Mouse (Mus musculus) layer of hippocampus, postnatal 14 days (tissue): ENCODE data around the gene Cap1. TPM values are rescaled to one million over a fixed set of nuclear protein-coding genes. Genes with fewer than 3 reads are reported as not detected.

Source experiments
- DNase-seq, 2 experiments: peaks; one replicate each; pipeline ENCODE4 v3.0.0; 2021 to 2022; ENCODE audit warnings: low spot score in 2 of 2, mixed read lengths in 1 of 2
- total RNA-seq, 2 experiments: library from RNA; stranded (reverse); gene quantifications; 2 replicates each; pipeline ENCODE4 v1.2.3; 2021

Gene Cap1
- total RNA-seq, 2 experiments from 2014 or later, result 231 to 249 TPM

DNA sequence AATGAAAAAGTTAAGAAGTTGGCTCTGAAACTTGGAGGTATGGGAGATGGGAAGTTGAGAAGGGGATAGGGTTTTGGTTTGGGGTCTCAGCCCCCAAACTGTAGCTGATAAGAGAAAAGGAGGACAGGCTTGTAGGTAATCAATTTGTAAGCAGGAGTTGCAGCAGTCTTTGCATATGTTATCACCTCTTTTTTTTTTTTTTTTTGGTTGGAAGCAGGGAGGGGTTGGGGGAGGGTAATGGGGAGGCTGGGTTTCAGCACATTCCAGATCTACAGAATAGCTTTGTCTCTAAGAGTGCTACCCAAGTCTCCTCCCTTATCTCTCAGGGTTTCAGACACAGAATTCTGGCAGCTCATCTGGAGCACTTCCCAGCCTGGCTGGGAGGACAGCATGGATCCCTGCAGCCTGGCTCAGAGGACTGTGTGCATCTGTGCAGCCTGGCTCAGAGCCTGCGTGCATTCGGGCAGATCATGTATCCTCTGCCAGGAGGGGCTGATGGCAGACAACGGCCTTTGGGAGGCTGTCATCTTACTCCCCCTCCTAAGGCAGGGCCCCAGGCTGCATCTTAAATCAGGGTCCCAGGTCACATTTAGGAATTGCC, 5.1 kb upstream of the Cap1 start:
- DNase-seq, result peak; percentile 81 to 94

DNA sequence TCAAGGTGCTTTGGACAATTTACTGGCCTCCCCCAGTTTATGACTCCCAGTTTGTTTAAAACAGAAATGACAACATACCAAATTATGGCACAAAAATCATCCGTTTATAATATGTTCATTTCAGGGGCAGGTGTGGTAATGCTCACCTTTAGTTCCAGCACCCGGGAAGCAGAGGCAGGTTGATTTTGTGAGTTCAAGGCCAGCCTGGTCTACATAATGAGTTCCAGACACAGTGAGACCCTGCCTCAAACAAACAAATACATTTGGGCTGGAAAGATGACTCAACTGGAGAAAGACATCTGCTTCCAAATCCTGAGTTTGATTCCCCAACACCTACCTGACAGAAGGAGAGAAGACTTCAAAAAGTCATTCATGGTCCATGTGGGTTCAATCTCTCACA, 1.5 kb upstream of the Cap1 start:
- no peak for DNase-seq

DNA sequence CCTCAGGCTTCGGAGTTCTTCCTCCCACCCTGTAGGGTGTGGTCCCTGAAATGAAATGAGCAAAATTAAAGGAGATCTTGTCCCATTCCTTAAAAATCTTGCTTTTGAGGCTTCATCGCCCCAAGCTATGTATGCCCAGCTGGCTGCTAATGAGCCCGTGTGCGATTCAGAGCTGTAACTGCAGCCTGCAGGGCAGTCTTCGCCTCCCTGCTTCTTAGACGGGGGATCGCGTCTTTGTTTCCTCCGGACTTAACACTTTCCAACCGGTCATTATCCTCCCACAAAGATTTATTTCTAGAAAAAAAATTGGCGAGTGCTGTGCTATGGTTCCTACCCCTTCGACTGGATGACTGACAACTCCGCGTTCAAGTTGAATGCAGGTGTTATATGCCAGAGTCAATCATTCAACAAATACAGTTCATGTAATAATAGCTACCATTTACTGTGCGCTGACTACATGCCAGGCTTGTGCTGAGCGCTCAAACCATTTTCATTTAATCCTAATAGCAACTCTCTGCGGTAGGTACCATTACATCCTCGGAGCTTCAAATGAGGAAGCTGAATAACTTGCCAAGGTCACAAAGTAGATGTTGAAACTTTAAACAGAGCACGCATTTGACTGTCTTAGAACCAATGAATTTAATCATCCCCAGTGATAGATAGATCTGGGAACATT, 861 bp upstream of the Cap1 start:
- no peak for DNase-seq

GRCm38 (mm10) chr4:122884481-122885340, 1.1 kb downstream of the Cap1 start:
- no peak for DNase-seq

DNA sequence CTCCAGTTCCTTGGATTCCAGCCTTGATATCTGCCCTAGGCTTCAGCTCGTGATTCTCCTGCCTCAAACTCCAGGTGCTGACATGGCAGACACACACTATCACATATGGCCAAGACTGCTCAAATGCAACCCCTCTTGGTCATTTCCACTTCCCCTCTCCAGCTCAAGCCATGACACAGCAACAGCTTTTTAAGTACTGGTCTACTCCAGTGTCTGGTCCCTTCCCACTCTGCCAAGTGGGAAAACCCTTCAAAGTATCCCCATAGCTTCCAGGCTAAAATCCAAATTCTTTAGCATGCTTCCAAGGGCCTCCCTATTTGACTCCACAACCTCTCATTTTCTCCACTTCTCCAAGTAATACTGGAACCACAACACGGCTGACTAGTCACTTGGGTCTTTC, 1.8 kb downstream of the Cap1 start:
- DNase-seq, result no peak

- DNase-seq, result no peak
Observed at GRCm38 (mm10) chr4:122883294-122883693, 2.6 kb downstream of the Cap1 start.

GRCm38 (mm10) chr4:122882544-122882943, 3.3 kb downstream of the Cap1 start:
- no peak for DNase-seq

GRCm38 (mm10) chr4:122878333-122879070, 7.4 kb downstream of the Cap1 start:
- no peak for DNase-seq

DNA sequence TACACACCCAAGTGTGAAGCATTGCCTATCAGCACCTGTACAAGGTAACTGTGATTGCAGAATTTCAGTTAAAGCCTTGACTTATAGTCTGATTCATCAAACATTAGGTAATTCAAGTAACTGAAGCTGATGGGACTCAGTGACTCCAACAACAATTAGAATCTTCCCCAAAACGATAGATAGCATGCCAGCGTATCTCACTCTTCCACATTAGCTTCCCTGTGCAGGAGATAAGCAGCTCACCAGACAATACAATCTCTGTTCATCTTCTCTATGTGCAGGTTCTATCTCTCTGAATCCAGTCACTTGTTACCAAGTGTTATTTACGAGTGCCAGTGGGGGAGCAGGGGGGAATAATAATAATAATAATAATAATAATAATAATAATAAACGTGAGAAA, 12.3 kb downstream of the Cap1 start:
- no peak for DNase-seq

GRCm38 (mm10) chr4:122873003-122873402, 12.9 kb downstream of the Cap1 start:
- DNase-seq, result no peak

- no peak for DNase-seq
Observed at GRCm38 (mm10) chr4:122871989-122872388, 13.9 kb downstream of the Cap1 start.

- no peak for DNase-seq
Observed at GRCm38 (mm10) chr4:122871269-122871668, 14.6 kb downstream of the Cap1 start.

- DNase-seq, result peak in 1 of 2 experiments; percentile 61
Observed at GRCm38 (mm10) chr4:122870741-122871140, 15.1 kb downstream of the Cap1 start.

DNA sequence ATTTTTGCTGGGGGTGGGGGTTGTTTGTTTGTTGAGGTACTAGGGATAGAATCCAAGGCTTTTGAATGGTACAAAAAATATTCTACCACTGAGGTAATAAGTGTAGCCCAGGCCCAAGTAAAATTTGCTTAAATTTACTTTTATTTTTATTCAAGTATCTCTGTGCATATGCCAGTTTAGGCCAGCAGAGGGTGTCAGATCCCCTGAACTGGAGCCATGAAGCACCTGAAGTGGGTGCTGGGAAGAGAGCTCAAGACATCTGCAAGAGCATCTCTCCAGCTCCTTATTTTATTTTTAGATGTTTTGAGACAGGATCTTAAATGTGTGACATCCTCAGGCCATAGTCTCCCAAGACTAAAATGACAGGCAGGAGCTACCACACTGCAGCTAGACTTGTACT, 15.8 kb downstream of the Cap1 start:
- no peak for DNase-seq

GRCm38 (mm10) chr4:122868041-122868440, 17.8 kb downstream of the Cap1 start:
- DNase-seq, result no peak

DNA sequence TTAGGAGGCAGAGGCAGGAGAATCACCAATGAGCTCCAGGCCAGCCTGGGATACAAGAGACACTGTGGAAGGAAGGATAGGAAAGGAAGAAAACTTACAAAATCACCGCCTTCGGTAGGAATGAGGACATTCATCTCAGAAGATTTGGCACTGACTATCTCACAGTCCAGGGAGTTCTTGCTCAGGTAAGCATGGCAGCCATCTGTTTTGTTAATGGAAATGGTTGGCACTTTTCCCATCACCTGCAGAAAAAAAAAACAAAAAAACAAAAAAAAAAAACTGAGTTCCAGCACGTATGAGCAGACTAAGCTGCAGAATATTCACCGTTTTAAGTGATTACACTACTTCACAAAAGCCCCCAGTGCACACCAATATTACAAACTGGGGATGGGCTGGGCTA, 24.0 kb downstream of the Cap1 start:
- no peak for DNase-seq

DNA sequence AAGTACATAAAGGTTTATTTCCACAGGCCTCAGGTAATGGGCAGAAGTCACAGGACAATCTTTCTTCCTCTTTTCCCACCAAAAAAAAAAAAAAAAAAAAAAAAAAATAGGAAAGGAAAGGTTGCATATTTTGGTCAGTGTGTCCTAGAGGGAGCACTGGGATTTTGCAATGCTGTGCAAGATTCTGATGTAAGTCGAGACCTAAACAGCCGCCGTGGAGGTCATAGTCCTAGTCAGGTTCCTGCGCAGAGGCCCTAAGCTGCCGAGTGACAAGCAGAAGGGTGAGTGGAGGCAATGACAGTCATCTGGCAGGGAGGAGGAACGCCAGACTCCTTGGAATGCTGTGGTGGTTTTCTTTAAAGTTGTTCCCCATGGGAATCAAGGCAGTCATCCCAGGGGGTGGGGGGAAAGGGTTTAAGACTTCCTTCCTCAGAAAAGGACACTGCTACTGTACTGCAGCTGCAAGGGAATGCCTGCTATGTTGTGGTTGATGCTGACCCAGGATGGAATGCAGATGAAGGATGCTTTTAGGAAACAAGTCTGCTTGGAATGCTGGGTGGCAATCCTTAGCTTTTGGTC, 26.7 kb downstream of the Cap1 start:
- no peak for DNase-seq

GRCm38 (mm10) chr4:122857909-122858308, 27.9 kb downstream of the Cap1 start:
- no peak for DNase-seq

GRCm38 (mm10) chr4:122854770-122855169, 31.1 kb downstream of the Cap1 start:
- no peak for DNase-seq

- DNase-seq, result no peak
Observed at GRCm38 (mm10) chr4:122853691-122854090, 32.2 kb downstream of the Cap1 start.

DNA sequence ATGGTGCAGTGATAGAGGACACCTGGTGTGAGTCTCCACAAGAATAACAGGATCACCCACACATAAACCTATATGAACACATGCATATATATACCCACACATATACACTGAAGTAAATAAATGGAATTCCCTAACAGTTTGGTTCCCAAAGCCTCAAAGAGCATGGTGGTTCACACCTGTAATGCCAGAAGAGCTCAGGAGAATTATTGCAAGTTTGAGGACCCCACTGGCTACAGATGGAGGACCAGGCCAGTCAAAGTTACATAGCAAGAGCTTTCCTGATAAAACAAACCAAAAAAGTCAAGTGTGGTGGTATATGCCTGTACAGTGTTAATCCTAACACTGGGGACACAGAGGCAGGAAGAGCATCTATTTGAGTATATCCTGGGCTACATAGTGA, 34.3 kb downstream of the Cap1 start:
- DNase-seq, result no peak
